Mouse (Mus musculus) kidney, postnatal 0 days (tissue): ENCODE results near the gene Mex3d. TPM values are rescaled to one million over a fixed set of nuclear protein-coding genes. Genes with fewer than 3 reads are reported as not detected.

ENCODE experiments used
- ATAC-seq: fragments of 200-750 bp; cut with Nextera tagmentation; replicated peaks from 2 replicates; pipeline ENCODE4 v1.8.0; 2017; ENCODE audit warnings: low read depth, moderate number of reproducible peaks, moderate TSS enrichment, moderate library complexity; ENCODE audit not compliant: low FRiP score
- DNase-seq: peaks from one replicate; pipeline ENCODE4 v3.0.0-alpha.2; 2016; ENCODE audit warnings: low spot score
- H3K27ac ChIP-seq: fragments of 300-500 bp; sonication (generic); 2 replicates; pipeline ENCODE4 v1.5.1; 2014; ENCODE audit warnings: mild to moderate bottlenecking
- H3K27me3 ChIP-seq: fragments of 300-500 bp; sonication (generic); 2 replicates; pipeline ENCODE4 v1.6.1; 2014; ENCODE audit warnings: low read length, mixed read lengths; ENCODE audit not compliant: insufficient read depth
- H3K36me3 ChIP-seq: fragments of 300-500 bp; sonication (generic); 2 replicates; pipeline ENCODE4 v1.6.1; 2014; ENCODE audit warnings: low read length, mixed read lengths; ENCODE audit not compliant: insufficient read depth
- H3K4me1 ChIP-seq: fragments of 300-500 bp; sonication (generic); replicated peaks from 2 replicates; pipeline ENCODE4 v1.6.1; 2014; ENCODE audit warnings: antibody characterized with exemption, low read length, mixed read lengths; ENCODE audit not compliant: insufficient read depth
- H3K4me2 ChIP-seq: fragments of 300-500 bp; sonication (generic); 2 replicates; pipeline ENCODE4 v1.6.1; 2014; ENCODE audit warnings: mild to moderate bottlenecking, low read length, moderate library complexity, mixed read lengths
- H3K4me3 ChIP-seq: fragments of 300-500 bp; sonication (generic); replicated peaks from 2 replicates; pipeline ENCODE4 v1.5.1; 2014; ENCODE audit warnings: low read depth, low read length
- H3K9ac ChIP-seq: fragments of 300-500 bp; sonication (generic); 2 replicates; pipeline ENCODE4 v1.6.1; 2014; ENCODE audit warnings: low read depth, low read length
- H3K9me3 ChIP-seq: fragments of 300-500 bp; sonication (generic); replicated peaks from 2 replicates; pipeline ENCODE4 v1.6.1; 2016; ENCODE audit warnings: low read length, inconsistent platforms, mixed read lengths
- CTCF ChIP-seq: IDR thresholded peaks from 2 replicates; pipeline ENCODE4 v1.5.1; 2016; ENCODE audit warnings: antibody characterized with exemption, low read depth, mild to moderate bottlenecking, moderate library complexity
- WGBS: fragments of 180-500 bp; shearing (Covaris S2); extraction: QIAGEN DNeasy Blood & Tissue Kit; methylation state at CpG from one replicate; pipeline ENCODE4 v1.1.7; 2014; 5-methylcytosine and 5-hydroxymethylcytosine counted together
- polyA plus RNA-seq: library from polyadenylated mRNA; unstranded; fragments of >200 nt; fragmentation: Nextera tagmentation; extraction: Ambion mirVana; gene quantifications from 2 replicates; pipeline ENCODE4 v1.2.1, GENCODE M21; 2015

Gene Mex3d
- polyA plus RNA-seq, 1 experiment from 2014 or later = 7.8 TPM

DNA sequence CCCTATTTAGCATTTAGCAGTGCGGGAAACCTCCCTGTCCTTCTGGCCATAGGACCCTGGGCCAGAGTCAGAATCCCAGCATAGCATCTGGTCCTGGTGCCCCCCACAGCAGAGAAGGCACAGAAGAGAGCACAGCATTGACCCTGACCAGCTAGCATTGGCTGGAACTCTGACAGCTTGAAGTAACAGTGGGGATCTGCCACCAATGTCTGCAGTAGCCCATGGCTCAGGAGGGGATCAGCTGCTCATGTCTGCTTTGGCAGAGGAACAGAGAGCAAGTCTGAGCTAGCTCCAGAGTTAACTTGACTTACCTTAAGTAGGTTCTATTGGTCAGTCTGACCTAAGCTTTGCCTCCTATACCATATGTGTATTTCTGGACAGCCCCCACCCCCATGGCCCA is 30.4 kb upstream of the Mex3d start:
- no peak overlapping the region for H3K9ac ChIP-seq
- no peaks in the 10 kb centered on the region for H3K27me3 ChIP-seq
- H3K27ac ChIP-seq = no peak overlapping the region
- H3K36me3 ChIP-seq = peaks cover 92% of the 10 kb centered on the region
- H3K9me3 ChIP-seq = no peaks in the 10 kb centered on the region
- H3K4me3 ChIP-seq = no peak overlapping the region
- TF ChIP-seq CTCF = no peak
- ATAC-seq (no peak), DNase-seq (no peak)
- no peaks in the 10 kb centered on the region for H3K4me1 ChIP-seq
- WGBS = 100% methylated on average over 1 of the region's 1 CpGs
- no peak overlapping the region for H3K4me2 ChIP-seq

DNA sequence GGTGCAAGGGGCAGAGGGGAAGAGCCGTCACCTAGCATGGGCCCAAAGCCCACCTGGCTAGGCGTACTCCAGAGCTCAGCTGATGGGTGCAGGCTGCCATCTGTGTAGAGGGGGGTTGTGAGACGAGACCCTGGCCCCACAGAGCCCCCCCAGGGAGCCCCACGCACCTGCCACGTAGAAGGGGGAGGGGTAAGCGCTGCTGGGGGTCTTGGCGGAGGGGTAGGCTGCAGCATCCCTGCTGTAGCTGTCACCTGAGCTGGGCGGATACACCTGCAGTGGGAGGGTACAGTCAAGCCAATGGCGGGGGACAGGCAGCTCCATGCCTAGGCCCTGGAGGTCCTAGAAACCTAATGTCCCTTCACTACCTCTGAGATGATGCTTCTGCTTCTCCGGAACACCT is 29.9 kb upstream of the Mex3d start:
- DNase-seq (no peak), ATAC-seq (no peak)
- Histone ChIP-seq H3K4me1 (no peaks in the 10 kb centered on the region), H3K9me3 (no peaks in the 10 kb centered on the region), H3K4me2 (no peak overlapping the region), H3K4me3 (no peak overlapping the region), H3K9ac (no peak overlapping the region), H3K27ac (no peak overlapping the region), H3K36me3 (peaks cover 96% of the 10 kb centered on the region), H3K27me3 (no peaks in the 10 kb centered on the region)
- WGBS = 91% methylated on average over 10 of the region's 10 CpGs
- TF ChIP-seq CTCF = no peak

DNA sequence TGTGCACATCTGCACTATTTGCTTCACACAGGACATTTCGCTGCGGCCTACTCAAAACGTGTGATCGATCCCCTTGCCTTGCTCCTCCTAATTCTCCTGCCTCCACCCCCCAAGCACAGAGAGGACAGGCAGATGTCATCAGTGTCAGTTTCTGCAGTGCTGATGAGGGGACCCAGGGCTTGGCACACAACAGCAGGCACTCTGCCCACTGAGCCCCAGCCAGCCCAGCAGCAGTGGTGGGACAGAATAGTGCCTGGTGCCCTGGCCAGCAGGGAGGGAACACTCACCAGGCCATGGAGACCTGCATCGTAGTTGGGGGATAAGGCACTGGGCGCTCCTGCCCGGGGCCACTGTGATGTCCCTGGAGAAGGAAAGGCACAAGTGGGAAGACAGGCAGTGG is 28.1 kb upstream of the Mex3d start:
- Histone ChIP-seq H3K27ac (no peak overlapping the region), H3K9me3 (no peaks in the 10 kb centered on the region), H3K36me3 (peaks cover 95% of the 10 kb centered on the region), H3K4me2 (no peak overlapping the region), H3K9ac (no peak overlapping the region), H3K27me3 (no peaks in the 10 kb centered on the region), H3K4me1 (no peaks in the 10 kb centered on the region), H3K4me3 (no peak overlapping the region)
- WGBS = 93% methylated on average over 7 of the region's 7 CpGs
- TF ChIP-seq CTCF = no peak
- ATAC-seq (no peak), DNase-seq (no peak)

DNA sequence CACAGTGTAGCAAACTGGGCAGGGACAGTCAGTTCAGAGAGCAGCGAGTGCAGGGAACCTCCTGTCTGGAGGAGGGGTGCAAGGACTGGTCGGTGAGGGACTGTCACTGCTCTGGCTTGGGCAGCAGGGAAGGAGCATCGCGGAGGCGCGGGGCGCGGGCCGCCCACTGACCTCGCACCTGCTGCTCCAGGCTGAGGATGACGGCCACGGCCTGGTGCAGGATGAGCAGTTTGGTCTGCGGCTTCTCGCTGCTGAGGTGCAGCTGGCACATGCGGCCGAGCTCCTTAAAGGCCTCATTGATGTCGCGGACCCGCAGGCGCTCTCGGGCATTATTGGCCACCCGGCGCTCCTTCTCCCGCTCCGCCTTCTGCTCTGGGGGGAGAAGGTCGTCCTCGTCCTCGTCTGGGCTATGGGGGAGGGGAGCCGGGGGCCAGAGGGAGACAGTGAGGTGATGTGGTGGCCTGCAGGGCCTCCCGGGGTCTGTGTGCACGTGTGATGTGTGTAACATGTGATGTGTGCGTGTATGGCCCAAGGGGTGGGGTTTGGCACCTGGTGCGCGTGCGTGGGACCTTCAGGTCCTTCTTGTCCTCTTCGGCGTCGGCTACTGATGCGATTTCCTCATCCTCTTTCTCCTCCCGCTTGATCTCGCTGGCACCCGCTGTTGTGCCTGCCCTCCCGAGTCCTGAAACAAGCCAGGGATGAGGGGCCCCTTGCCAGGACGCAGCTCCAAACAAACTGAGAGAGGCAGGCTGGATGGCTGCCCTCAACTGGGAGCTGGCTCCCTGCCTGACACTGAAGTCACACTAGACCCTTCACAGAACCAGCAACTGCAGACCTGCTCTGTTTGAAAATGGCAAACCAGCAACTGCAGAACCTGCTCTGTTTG is 25.4 kb upstream of the Mex3d start:
- Histone ChIP-seq H3K27ac (no peak overlapping the region), H3K27me3 (no peaks in the 10 kb centered on the region), H3K4me3 (no peak overlapping the region), H3K9ac (no peak overlapping the region), H3K4me1 (peaks cover under 1% of the 10 kb centered on the region; the same call in 1 of the 2 replicates), H3K4me2 (no peak overlapping the region), H3K36me3 (peaks cover 82% of the 10 kb centered on the region), H3K9me3 (no peaks in the 10 kb centered on the region)
- DNase-seq (no peak), ATAC-seq (no peak)
- TF ChIP-seq CTCF = no peak
- 83% methylated on average over 44 of the region's 44 CpGs for WGBS

DNA sequence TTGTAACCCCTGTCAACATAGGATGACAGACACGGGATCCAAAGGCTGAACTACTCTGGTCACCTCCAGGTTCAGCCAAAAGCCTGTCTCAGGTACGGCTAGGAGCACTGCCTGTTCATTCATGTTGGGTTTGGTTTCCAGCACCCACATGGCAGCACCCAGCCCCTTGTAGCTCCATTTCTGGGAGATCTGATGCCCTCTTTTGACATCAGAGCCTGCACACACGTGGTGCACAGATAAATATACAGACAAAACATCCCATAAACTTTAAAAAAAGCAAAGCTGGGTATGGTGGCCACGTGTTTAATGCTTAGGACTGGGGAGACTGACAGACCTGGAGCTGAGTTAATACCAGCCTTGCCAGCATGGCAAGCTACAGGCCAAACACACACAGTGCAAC is 20.5 kb upstream of the Mex3d start:
- H3K4me3 ChIP-seq = no peak overlapping the region
- H3K9me3 ChIP-seq = no peaks in the 10 kb centered on the region
- H3K4me1 ChIP-seq = peaks cover 18% of the 10 kb centered on the region
- H3K4me2 ChIP-seq = no peak overlapping the region
- peak overlapping the region; percentile 76; the same call in 1 of the 2 replicates for H3K27ac ChIP-seq
- TF ChIP-seq CTCF = no peak
- 33% methylated on average over 4 of the region's 4 CpGs for WGBS
- no peaks in the 10 kb centered on the region for H3K27me3 ChIP-seq
- no peak for DNase-seq
- ATAC-seq = no peak
- peaks cover 42% of the 10 kb centered on the region for H3K36me3 ChIP-seq
- H3K9ac ChIP-seq = 0 out of 2 replicates have a peak overlapping the region, but pooled peaks have one; percentile 4

DNA sequence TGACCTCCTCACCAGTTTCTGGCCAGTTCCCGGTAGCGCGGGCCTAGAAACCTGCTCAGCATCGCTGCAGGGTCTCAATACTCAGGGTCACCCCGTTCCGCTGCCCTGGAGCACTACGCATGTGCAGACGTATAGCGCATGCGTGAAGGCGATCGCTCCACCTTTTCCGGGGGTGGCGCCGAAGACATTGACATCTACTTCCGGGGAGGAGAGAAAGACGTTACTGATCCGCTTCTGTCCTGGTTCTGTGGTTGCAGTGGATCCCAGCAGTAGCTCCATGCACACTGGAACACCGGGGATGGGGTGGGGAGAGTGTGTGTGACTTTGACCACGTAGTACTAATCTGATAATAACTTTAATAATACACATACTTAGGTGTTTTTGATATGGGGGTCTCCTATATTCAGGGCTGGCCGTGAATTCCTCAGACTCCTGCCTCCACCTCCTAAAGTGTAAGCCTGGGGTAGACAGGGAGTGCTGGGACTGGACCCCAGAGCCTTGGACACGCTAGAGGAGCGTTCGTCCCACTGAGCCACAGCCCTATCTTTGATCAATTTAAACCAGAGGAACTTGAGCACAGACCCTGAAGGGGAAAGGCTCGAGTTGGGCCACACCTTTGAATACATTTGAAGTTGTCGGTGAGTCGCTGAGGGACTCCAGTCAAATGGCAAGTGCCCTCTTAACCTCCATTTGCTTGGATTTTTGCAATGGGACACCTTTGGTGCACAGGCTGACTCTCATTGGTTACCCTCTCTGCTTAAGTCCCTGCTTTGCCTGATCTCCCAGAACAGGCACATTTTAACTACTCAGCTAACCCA is 19.4 kb upstream of the Mex3d start, which contains the start of gene Uqcr11:
Uqcr11 (minus strand) TSS at position 147 of the 818 bp plus-strand sequence.
- peak within 1 kb of the TSS; percentile 76 for H3K27ac ChIP-seq
- peaks cover 18% of the 10 kb centered on the region for H3K4me1 ChIP-seq
- no peaks in the 10 kb centered on the region for H3K9me3 ChIP-seq
- peak; percentile 59 for ATAC-seq
- H3K36me3 ChIP-seq = peaks cover 38% of the 10 kb centered on the region
- H3K4me2 ChIP-seq = peak within 1 kb of the TSS; percentile 88
- H3K9ac ChIP-seq = peak within 1 kb of the TSS; percentile 75
- WGBS = under 1% methylated on average over 27 of the region's 27 CpGs
- TF ChIP-seq CTCF = no peak
- peak within 1 kb of the TSS; percentile 66 for H3K4me3 ChIP-seq
- peak; percentile 98 for DNase-seq
- H3K27me3 ChIP-seq = no peaks in the 10 kb centered on the region
